Mouse (Mus musculus): ENCODE results near the gene Arf5. TPM values are rescaled to one million over a fixed set of nuclear protein-coding genes. Genes with fewer than 3 reads are reported as not detected.

The Arf5 gene
- total RNA-seq, 2 experiments from 2014 or later = 68.5 to 70.8 TPM

GRCm38 (mm10) chr6:28427096-28427839 lies 3.9 kb downstream of the Arf5 start, which contains the start of gene Fscn3:
Gene Fscn3 (plus strand): TSS chr6:28427789.
- DNase-seq (ENCODE audit: low spot score) = no peak

DNA sequence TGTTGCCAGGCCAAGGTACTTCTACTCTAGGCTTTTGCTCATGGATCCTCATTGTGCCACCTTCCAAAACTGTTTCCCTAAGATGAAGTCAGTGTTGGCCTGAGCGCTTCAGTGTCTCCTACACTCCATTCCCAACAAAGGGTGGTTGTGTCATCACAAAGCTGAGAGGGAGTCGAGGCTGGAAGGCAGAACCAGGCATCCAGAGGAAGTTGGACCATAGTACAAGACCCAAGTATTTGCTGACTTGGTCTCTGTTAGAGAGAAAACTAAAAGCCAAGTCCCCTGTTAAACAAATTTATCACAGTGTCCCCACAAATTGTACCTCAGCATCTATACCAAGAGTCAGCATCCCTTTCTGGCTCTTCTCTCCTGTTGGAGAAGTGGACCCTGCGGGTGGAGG lies 4.9 kb downstream of the Arf5 start, which contains the start of gene Gcc1:
Gene Gcc1 (minus strand): TSS at position 101 of the 400 bp plus-strand sequence.
- DNase-seq (ENCODE audit: low spot score) = no peak

GRCm38 (mm10) chr6:28429870-28430269 lies 6.5 kb downstream of the Arf5 start:
- DNase-seq (ENCODE audit: low spot score) = no peak

DNA sequence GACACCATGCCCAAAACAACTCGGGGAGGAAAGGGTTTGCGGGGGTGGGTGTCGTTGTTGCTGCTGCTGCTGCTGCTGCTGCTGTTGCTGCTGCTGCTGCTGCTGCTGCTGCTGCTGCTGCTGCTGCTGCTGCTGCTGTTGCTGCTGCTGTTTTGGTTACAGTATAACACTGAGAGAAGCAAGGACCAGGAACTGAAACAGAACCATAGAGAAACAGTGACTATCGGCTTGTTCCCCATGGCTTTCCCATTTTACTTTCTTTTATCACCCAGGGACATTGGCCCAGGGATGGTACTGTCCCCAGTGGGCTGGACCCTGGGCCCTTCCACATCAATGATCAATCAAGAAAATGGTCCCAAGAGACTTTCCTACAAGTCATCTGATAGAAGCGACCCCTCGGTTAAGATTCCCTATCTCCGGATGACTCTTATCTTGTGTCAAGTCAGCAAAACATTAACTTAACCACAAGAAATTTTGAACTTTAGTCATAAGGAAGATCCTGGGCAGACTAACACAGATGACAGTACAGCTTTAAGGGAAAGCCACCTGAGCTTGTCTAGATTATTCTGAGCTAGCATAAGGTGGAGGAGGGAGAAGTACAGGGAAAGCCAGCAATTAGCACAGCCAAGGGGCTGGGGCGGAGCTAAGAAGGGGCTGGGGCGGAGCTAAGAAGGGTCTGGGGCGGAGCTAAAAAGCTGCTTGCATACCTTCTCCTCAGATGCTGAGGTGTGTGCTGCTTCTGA lies 7.6 kb downstream of the Arf5 start:
- no peak for DNase-seq (ENCODE audit: low spot score)

DNA sequence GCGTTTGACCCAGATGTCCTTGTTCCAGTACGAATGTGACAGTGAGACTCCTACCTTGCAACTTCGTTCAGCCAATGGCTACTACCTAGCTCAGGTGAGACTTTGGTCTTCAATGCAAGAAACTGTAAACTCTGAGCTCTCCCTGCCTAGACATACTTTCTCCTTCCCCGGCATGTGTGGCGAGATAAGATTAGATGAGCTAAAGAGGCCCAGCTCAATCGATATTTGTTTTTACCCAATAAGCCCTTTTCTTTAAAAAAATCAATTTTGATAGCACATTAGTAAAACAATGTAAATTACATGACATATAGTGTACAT lies 8.1 kb downstream of the Arf5 start:
- DNase-seq (ENCODE audit: low spot score) = no peak

DNA sequence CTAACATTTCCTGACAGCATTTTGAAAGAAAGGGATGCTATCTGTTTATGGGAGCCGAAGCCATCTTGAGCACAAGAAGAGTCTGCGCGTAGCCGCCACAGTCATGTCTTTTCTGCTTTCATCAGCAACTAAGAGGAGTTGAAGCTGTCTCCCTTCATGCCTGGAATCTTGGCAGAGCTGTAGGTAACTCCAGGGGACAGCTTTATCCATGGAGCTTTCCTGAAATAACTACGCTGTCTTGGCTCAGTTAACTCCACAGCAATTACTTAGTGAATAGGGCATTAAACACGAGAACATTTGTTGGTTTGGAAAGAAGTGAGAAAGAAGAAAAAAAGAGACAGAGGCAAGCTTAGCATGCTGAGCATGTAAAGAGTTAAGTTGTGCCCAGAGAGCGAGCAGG lies 24.6 kb downstream of the Arf5 start:
- DNase-seq (ENCODE audit: low spot score) = no peak

DNA sequence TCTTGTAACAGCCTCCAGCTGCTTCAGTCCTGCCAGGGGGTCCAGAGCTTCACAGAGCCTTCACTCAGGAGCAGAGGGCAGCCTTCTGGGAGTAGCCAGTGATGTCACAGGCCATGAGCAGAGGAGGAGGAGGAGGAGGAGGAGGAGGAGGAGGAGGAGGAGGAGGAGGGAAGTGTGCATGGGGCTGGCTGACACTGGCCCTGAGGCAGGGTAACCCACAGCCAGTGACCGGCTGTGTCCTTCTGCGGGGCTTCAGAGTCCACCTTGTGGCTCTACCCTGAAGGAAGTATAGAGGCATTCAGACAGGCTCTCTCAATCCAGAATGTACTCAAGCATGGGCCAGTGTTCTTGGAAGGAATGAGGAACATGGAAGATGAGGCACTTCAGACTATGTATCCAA lies 25.9 kb downstream of the Arf5 start, which contains the start of gene Pax4:
Gene Pax4 (minus strand): TSS at position 101 of the 400 bp plus-strand sequence.
- DNase-seq (ENCODE audit: low spot score) = no peak

DNA sequence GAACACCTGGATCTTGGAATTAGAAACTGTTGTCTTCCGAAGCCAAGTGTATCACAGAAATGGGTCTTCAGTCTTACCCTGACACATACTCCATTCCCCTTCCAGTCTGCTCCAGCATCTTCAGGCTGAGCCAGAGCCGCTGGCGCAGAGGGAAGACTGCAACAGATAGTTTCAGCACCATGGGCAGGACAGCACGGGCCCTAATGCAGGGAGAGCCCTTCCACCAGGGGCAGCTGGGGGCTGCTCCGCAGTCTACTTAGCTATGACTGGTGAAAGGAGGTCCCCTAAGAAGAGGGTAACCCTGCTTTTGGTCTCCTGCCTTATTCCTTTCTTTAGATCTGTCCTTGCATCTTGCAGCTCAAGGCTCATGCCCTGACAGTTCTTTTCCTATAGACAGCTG lies 27.1 kb downstream of the Arf5 start:
- no peak for DNase-seq (ENCODE audit: low spot score)

GRCm38 (mm10) chr6:28450977-28451376 lies 27.6 kb downstream of the Arf5 start:
- no peak for DNase-seq (ENCODE audit: low spot score)

- no peak for DNase-seq (ENCODE audit: low spot score)
Measured at GRCm38 (mm10) chr6:28459221-28459668, 35.9 kb downstream of the Arf5 start.

DNA sequence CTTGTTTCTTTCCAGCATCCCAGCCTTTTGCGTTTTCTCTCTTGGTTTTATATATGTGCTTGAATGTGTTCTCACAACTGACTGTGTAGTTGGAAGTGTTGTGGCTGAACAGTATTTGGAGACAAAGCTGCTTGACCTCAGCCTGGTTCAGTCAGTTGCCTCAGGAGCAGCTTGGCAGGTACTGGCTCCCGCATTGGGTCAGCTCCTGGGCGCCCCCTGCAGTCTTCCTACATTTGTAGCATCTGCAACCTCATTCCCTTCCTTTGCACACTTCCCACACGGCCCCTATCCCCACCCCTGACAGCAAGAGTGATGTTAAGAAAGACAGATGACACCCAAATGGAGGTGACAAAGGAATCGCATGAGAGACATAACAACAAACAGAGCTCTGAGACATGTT lies 37.2 kb downstream of the Arf5 start:
- peak; percentile 60 for DNase-seq (ENCODE audit: low spot score)

DNA sequence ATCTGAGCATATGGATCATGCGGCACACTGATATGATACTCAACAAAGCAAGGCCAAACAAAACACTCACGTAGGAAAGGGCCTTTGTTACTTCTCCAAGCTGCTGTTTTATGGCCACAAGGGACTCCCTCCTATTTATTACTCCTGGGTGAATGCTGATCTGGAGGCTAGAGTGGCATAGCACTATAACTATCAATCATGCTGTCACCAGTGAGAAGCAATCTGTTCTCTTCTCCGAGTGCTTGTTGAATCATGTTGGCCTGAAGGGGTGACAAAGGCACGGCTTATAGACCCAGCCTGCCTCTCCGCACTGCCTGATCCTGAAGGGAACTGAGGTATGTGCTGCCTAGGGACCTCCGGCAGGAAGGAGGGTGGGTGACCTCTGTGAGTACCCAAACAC lies 41.3 kb downstream of the Arf5 start:
- no peak for DNase-seq (ENCODE audit: low spot score)

DNA sequence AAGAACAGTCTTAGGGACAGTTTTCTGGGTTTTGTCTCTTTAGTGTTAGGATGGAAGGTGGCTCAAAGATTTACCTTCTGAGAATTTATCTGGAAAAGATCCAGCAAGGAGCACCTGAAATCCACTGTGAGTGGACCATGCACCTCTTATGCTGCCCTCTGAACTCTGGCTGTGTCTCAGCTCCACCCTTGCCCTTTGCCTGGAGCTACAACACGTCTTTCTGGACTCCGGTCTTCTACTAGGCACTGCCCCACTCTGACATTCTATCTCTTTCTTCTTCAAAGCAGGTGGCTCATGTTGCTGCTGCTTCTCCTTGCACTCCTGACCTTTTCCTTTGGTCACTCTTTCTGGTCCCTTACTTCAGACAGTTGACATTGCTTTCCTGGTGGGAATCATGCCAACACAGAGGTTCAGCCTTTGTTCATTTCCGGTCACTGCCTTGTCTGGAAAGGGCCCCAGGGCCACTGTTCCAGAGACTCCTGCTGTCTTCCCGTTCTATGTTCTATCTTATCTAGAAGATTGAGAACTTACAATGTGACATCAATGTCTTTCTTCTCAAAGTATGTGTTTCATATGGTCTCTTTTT lies 46.8 kb downstream of the Arf5 start:
- no peak for DNase-seq (ENCODE audit: low spot score)

- no peak for DNase-seq (ENCODE audit: low spot score)
Measured at GRCm38 (mm10) chr6:28470621-28471020, 47.3 kb downstream of the Arf5 start.

- DNase-seq (ENCODE audit: low spot score) = no peak
Measured at GRCm38 (mm10) chr6:28471284-28472035, 48.1 kb downstream of the Arf5 start.

GRCm38 (mm10) chr6:28474211-28474610 lies 50.9 kb downstream of the Arf5 start:
- no peak for DNase-seq (ENCODE audit: low spot score)

GRCm38 (mm10) chr6:28474839-28475238 lies 51.5 kb downstream of the Arf5 start, which contains the start of gene Snd1:
Gene Snd1 (plus strand): TSS chr6:28475139.
- no peak for DNase-seq (ENCODE audit: low spot score)
